Mouse (Mus musculus): ENCODE results near the gene Acvrl1. TPM values are rescaled to one million over a fixed set of nuclear protein-coding genes. Genes with fewer than 3 reads are reported as not detected.

The Acvrl1 gene
- polyA plus RNA-seq, 1 experiment from 2014 or later = 1.8 TPM

- Histone ChIP-seq H3K9ac (no peak overlapping the region), H3K4me1 (peaks cover 22% of the 10 kb centered on the region), H3K4me2 (no peak overlapping the region), H3K27me3 (replicated peaks) (peaks cover 98% of the 10 kb centered on the region), H3K9me3 (replicated peaks) (no peaks in the 10 kb centered on the region), H3K4me3 (no peak overlapping the region), H3K36me3 (no peaks in the 10 kb centered on the region), H3K27ac (no peak overlapping the region)
- ATAC-seq = no peak
- 40% methylated on average over 6 of the region's 6 CpGs for WGBS (ENCODE audit: insufficient replicate concordance)
Observed at GRCm38 (mm10) chr15:101132761-101133160, 4.4 kb downstream of the Acvrl1 start.

GRCm38 (mm10) chr15:101133993-101134704, 5.8 kb downstream of the Acvrl1 start:
- WGBS (ENCODE audit: insufficient replicate concordance) = 25% methylated on average over 15 of the region's 15 CpGs
- no peak overlapping the region for H3K4me3 ChIP-seq
- H3K9ac ChIP-seq = no peak overlapping the region
- H3K9me3 ChIP-seq (replicated peaks) = no peaks in the 10 kb centered on the region
- H3K4me1 ChIP-seq = peaks cover 21% of the 10 kb centered on the region
- 0 out of 2 replicates have a peak overlapping the region, but pooled peaks have one; percentile 17 for H3K4me2 ChIP-seq
- peaks cover 97% of the 10 kb centered on the region for H3K27me3 ChIP-seq (replicated peaks)
- H3K27ac ChIP-seq = 0 out of 2 replicates have a peak overlapping the region, but pooled peaks have one; percentile 10
- H3K36me3 ChIP-seq = no peaks in the 10 kb centered on the region
- ATAC-seq = no peak

GRCm38 (mm10) chr15:101135405-101135804, 7.1 kb downstream of the Acvrl1 start:
- 48% methylated on average over 8 of the region's 8 CpGs for WGBS (ENCODE audit: insufficient replicate concordance)
- no peak overlapping the region for H3K9ac ChIP-seq
- H3K9me3 ChIP-seq (replicated peaks) = no peaks in the 10 kb centered on the region
- no peaks in the 10 kb centered on the region for H3K36me3 ChIP-seq
- no peak for ATAC-seq
- H3K4me3 ChIP-seq = no peak overlapping the region
- peaks cover 88% of the 10 kb centered on the region for H3K27me3 ChIP-seq (replicated peaks)
- no peak overlapping the region for H3K27ac ChIP-seq
- no peak overlapping the region for H3K4me2 ChIP-seq
- H3K4me1 ChIP-seq = peaks cover 34% of the 10 kb centered on the region

- ATAC-seq = no peak
- Histone ChIP-seq H3K4me1 (peaks cover 44% of the 10 kb centered on the region), H3K27me3 (replicated peaks) (peaks cover 74% of the 10 kb centered on the region), H3K9ac (no peak overlapping the region), H3K27ac (no peak overlapping the region), H3K4me2 (no peak overlapping the region), H3K36me3 (no peaks in the 10 kb centered on the region), H3K9me3 (replicated peaks) (no peaks in the 10 kb centered on the region), H3K4me3 (no peak overlapping the region)
- WGBS (ENCODE audit: insufficient replicate concordance) = 76% methylated on average over 11 of the region's 11 CpGs
Observed at GRCm38 (mm10) chr15:101137455-101137854, 9.1 kb downstream of the Acvrl1 start.

GRCm38 (mm10) chr15:101138675-101139074, 10.4 kb downstream of the Acvrl1 start:
- no peak overlapping the region for H3K4me3 ChIP-seq
- no peaks in the 10 kb centered on the region for H3K36me3 ChIP-seq
- H3K4me2 ChIP-seq = no peak overlapping the region
- peaks cover 55% of the 10 kb centered on the region for H3K4me1 ChIP-seq
- H3K27me3 ChIP-seq (replicated peaks) = peaks cover 68% of the 10 kb centered on the region
- no peak for ATAC-seq
- 56% methylated on average over 3 of the region's 3 CpGs for WGBS (ENCODE audit: insufficient replicate concordance)
- no peak overlapping the region for H3K27ac ChIP-seq
- no peaks in the 10 kb centered on the region for H3K9me3 ChIP-seq (replicated peaks)
- no peak overlapping the region for H3K9ac ChIP-seq

GRCm38 (mm10) chr15:101139885-101140284, 11.6 kb downstream of the Acvrl1 start:
- H3K27me3 ChIP-seq (replicated peaks) = peaks cover 59% of the 10 kb centered on the region
- H3K4me1 ChIP-seq = peaks cover 53% of the 10 kb centered on the region
- WGBS (ENCODE audit: insufficient replicate concordance) = 8% methylated on average over 12 of the region's 12 CpGs
- no peak overlapping the region for H3K4me2 ChIP-seq
- H3K4me3 ChIP-seq = no peak overlapping the region
- no peaks in the 10 kb centered on the region for H3K36me3 ChIP-seq
- H3K9ac ChIP-seq = no peak overlapping the region
- ATAC-seq = peak; percentile 55
- H3K27ac ChIP-seq = no peak overlapping the region
- no peaks in the 10 kb centered on the region for H3K9me3 ChIP-seq (replicated peaks)

- WGBS (ENCODE audit: insufficient replicate concordance) = 34% methylated on average over 6 of the region's 6 CpGs
Observed at GRCm38 (mm10) chr15:101140587-101140986, 12.3 kb downstream of the Acvrl1 start.

GRCm38 (mm10) chr15:101141061-101141541, 12.8 kb downstream of the Acvrl1 start:
- peaks cover 65% of the 10 kb centered on the region for H3K4me1 ChIP-seq
- peak overlapping the region; percentile 38; the same call in 1 of the 2 replicates for H3K4me2 ChIP-seq

More at GRCm38 (mm10) chr15:101140587-101140986, 12.3 kb downstream of the Acvrl1 start:
- Histone ChIP-seq H3K9me3 (replicated peaks) (no peaks in the 10 kb centered on the region), H3K9ac (no peak overlapping the region), H3K4me2 (peak overlapping the region; percentile 38; the same call in 1 of the 2 replicates), H3K27ac (no peak overlapping the region), H3K4me3 (no peak overlapping the region), H3K36me3 (no peaks in the 10 kb centered on the region), H3K4me1 (peaks cover 60% of the 10 kb centered on the region), H3K27me3 (replicated peaks) (peaks cover 52% of the 10 kb centered on the region)
- ATAC-seq = no peak

GRCm38 (mm10) chr15:101142672-101143071, 14.3 kb downstream of the Acvrl1 start:
- no peaks in the 10 kb centered on the region for H3K36me3 ChIP-seq
- H3K9me3 ChIP-seq (replicated peaks) = no peaks in the 10 kb centered on the region
- H3K4me1 ChIP-seq = peaks cover 77% of the 10 kb centered on the region
- H3K9ac ChIP-seq = no peak overlapping the region
- no peak overlapping the region for H3K27ac ChIP-seq
- WGBS (ENCODE audit: insufficient replicate concordance) = 55% methylated on average over 8 of the region's 8 CpGs
- H3K4me2 ChIP-seq = no peak overlapping the region
- peaks cover 50% of the 10 kb centered on the region for H3K27me3 ChIP-seq (replicated peaks)
- no peak overlapping the region for H3K4me3 ChIP-seq
- no peak for ATAC-seq

More at GRCm38 (mm10) chr15:101141061-101141541, 12.8 kb downstream of the Acvrl1 start:
- ATAC-seq = peak; percentile 79
- 1% methylated on average over 11 of the region's 14 CpGs for WGBS (ENCODE audit: insufficient replicate concordance)
- Histone ChIP-seq H3K27ac (no peak overlapping the region), H3K36me3 (no peaks in the 10 kb centered on the region), H3K9ac (no peak overlapping the region), H3K27me3 (replicated peaks) (peaks cover 50% of the 10 kb centered on the region), H3K4me3 (no peak overlapping the region), H3K9me3 (replicated peaks) (no peaks in the 10 kb centered on the region)

- Histone ChIP-seq H3K4me3 (no peak overlapping the region), H3K27ac (no peak overlapping the region), H3K9ac (no peak overlapping the region), H3K36me3 (no peaks in the 10 kb centered on the region), H3K4me2 (no peak overlapping the region), H3K9me3 (replicated peaks) (no peaks in the 10 kb centered on the region), H3K4me1 (peaks cover 79% of the 10 kb centered on the region), H3K27me3 (replicated peaks) (peaks cover 42% of the 10 kb centered on the region)
- no peak for ATAC-seq
- 59% methylated on average over 8 of the region's 8 CpGs for WGBS (ENCODE audit: insufficient replicate concordance)
Observed at GRCm38 (mm10) chr15:101143494-101143893, 15.2 kb downstream of the Acvrl1 start.

GRCm38 (mm10) chr15:101144176-101144575, 15.9 kb downstream of the Acvrl1 start:
- Histone ChIP-seq H3K4me1 (peaks cover 80% of the 10 kb centered on the region), H3K9ac (no peak overlapping the region), H3K36me3 (no peaks in the 10 kb centered on the region), H3K9me3 (replicated peaks) (no peaks in the 10 kb centered on the region), H3K4me2 (no peak overlapping the region), H3K27ac (no peak overlapping the region), H3K4me3 (no peak overlapping the region), H3K27me3 (replicated peaks) (peaks cover 35% of the 10 kb centered on the region)
- 72% methylated on average over 5 of the region's 5 CpGs for WGBS (ENCODE audit: insufficient replicate concordance)
- ATAC-seq = no peak

- H3K9me3 ChIP-seq (replicated peaks) = no peaks in the 10 kb centered on the region
- no peaks in the 10 kb centered on the region for H3K36me3 ChIP-seq
- no peak overlapping the region for H3K27ac ChIP-seq
- no peak overlapping the region for H3K4me3 ChIP-seq
- WGBS (ENCODE audit: insufficient replicate concordance) = 66% methylated on average over 8 of the region's 8 CpGs
- no peak for ATAC-seq
- peaks cover 32% of the 10 kb centered on the region for H3K27me3 ChIP-seq (replicated peaks)
- no peak overlapping the region for H3K9ac ChIP-seq
- H3K4me2 ChIP-seq = peak overlapping the region; percentile 52; the same call in 1 of the 2 replicates
- H3K4me1 ChIP-seq = peaks cover 74% of the 10 kb centered on the region
Observed at GRCm38 (mm10) chr15:101144779-101145178, 16.5 kb downstream of the Acvrl1 start.
